Mouse (Mus musculus) A20 (cell line): ENCODE results near the gene Cyp17a1.

ENCODE experiments used
- DNase-seq: peaks from one replicate; pipeline ENCODE4 v3.0.0-alpha.2; 2011; ENCODE audit warnings: low read depth, low spot score

The Cyp17a1 gene

GRCm38 (mm10) chr19:46642136-46642753, 30.7 kb downstream of the Cyp17a1 start:
- no peak for DNase-seq

- no peak for DNase-seq
These were observed 31.4 kb downstream of the Cyp17a1 start for GRCm38 (mm10) chr19:46641420-46642085.

DNA sequence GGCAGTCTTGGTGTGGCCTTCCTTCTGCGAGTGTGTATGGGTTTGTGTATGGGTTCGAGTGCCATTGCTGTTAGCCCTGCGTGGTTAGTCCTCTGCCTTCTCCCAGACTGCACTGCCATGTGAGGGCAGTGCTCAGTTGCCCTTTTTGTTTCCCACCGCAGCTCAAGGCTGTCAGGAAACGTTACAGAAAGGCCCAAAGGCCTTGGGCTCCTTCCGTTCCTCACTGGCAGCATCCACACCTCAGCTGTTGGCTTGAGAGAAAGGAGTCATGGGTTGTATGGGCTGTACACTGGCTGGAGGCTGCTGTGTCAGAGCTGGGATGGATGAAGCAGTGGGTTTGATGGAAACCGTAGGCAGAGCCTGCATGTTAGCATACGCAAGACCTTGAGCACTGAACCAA, 32.2 kb downstream of the Cyp17a1 start:
- DNase-seq = no peak

DNA sequence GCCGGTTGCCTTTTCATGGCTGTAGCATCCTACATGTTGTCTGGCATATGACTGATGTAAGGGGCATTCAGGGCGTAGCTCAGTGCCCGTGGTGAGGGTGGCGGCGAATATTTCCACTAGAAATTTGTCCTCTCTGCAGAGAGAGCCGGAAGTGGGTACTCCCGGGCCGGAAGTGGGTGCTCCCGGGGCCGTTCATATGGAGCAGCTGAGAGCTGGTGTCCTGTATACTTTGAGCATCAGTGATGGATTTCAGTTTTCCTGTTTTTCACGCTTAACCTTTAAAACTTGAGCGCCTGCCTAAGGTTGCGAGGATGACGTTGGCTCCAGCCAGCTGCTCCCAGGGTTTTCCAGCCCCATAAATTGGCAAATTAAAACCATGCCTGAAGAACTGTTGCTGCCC, 33.5 kb downstream of the Cyp17a1 start:
- DNase-seq = no peak

DNA sequence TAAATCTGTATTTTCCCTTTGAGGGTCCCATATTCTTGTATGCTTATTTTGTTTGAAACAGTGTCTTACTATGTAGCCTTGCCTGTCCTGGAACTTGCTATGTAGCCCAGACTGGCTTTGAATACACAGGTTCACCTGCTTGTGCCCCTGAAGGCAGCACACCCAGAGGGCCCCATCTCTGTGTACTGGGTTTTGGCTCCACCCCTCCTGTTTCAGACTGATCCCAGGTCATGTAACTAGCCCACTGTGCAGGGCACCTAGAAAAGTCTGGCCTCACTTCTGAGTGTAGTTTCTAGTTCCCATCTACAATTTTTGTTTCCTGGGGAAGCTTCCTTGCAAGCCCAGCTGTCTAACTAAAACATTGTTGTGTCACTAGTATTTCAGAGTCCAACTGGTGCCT, 33.9 kb downstream of the Cyp17a1 start:
- DNase-seq = no peak

GRCm38 (mm10) chr19:46637598-46637997, 35.4 kb downstream of the Cyp17a1 start:
- DNase-seq = no peak

- no peak for DNase-seq
These were observed 37.2 kb downstream of the Cyp17a1 start for GRCm38 (mm10) chr19:46635766-46636165.

GRCm38 (mm10) chr19:46631637-46632036, 41.3 kb downstream of the Cyp17a1 start:
- DNase-seq = no peak

DNA sequence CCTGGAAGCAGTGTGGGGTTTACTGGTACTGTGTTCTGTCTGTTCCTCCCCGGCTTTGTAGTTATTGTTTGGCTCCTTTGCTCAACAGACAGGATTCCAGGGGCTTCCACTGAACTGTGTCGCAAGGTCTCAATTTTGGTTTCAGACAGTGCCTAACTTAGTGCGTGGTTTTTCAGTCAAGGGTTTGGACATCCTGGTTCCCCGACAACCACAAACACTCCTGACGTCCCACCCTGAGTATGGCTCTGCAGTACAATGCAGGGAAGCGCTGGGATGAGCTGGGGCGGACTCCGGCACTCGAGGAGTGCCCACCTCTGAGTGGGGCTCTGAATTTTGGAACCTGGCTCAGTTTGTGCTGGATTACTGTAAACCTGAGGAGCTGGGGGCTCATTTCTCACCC, 43.2 kb downstream of the Cyp17a1 start:
- no peak for DNase-seq

DNA sequence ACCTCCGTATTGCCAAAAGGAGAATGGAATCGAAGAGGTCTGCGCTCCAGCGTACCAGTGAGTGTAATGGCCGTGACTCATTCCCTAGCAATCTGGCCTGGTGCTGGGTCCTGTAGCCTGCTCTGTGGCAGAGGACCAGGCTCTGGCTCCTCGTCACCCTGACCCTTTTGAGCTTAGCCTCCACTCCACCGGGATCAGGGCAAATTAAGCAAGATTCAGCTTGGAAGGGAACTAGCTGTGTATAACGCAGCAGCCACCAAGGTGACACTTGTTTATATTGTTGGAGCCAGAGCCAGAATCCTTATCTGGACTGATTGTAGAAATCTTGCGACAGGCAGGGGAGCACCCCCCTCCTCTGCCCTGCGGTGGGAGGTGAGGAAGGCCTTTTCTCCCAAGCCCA, 44.6 kb downstream of the Cyp17a1 start:
- DNase-seq = no peak

DNA sequence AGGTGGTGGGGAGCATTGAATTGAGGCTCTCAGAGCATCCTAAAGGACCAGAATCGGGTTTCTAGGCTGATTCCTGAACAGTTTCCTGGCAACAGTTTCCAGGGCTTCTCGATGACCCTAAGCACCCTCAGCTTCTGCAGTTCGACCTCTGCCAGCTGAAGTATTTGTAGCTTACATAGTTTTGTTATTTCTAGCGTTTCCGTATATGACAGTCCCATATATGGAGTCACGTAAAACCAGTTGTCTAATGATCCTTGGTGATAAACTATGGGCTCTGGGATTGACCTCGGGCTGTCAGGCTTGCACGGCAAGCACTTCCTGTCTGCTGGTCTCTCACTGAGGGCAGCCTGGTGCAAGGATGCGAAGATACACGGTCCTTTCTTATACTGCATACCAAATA, 47.5 kb downstream of the Cyp17a1 start:
- DNase-seq = no peak

DNA sequence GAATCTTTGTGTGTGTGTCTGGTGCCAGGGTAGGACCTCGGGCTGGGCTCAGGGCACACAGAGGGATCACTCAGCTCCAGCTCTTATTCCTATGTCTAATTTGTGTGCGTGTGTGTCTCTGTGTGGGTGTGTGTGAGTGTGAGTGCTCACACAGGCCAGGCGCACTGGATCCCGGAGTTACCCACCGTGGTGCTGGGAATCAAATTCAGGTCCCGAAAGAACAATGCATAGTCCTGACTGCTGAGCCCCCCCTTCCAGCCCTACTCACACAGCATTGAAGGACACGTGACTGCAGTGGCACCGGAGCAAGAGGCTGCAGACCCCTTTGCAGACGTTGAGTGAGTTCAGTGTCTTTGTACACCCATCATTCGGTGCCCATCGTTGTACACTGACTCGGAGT, 48.0 kb downstream of the Cyp17a1 start:
- DNase-seq = no peak

DNA sequence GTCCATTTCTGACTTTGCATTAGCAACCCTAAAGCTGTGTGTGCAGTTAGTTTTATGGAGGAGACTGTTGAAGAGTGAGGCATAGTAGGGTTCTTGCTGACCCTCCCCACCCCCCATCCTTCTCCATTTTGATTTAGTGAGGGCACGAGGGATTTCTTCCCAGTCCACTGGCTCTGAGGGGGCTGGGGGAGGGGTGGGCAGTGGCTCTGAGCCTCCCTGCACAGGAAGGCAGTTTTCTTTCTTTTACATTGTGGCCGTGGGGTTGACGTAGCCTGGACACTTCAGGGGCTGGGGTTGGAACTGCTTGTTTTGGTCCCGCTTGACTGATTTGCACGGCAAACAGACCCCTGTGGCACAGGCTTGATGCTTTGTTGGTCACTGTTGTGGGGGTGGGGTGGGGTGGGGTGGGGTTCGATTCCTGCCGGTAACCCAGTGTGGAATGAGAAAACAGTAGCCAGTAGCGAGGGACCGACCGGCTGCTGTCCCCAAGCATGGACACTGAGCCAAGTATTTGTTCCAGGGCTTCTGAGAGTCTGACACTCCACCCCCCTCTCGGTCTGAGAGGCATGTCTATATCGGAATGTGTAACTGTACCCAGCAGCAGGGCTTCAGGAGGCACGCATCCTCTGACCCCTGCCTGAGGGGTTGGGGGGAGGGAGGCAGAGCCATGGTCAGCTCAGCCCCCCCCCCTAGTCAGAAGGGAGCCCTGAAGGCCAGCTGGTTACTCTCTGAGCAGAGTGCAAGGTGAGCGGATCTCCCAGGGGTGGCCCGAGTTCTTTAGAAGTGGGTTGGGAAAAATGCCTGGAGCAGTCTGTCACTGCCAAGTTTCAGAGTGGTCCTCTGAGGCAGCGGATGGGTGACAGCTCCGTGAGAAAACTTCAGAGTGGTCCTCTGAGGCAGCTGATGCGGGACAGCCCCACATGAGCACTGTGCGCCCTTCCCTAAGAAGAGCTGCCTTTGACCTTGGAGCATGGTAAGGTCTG, 48.9 kb downstream of the Cyp17a1 start:
- DNase-seq = no peak

DNA sequence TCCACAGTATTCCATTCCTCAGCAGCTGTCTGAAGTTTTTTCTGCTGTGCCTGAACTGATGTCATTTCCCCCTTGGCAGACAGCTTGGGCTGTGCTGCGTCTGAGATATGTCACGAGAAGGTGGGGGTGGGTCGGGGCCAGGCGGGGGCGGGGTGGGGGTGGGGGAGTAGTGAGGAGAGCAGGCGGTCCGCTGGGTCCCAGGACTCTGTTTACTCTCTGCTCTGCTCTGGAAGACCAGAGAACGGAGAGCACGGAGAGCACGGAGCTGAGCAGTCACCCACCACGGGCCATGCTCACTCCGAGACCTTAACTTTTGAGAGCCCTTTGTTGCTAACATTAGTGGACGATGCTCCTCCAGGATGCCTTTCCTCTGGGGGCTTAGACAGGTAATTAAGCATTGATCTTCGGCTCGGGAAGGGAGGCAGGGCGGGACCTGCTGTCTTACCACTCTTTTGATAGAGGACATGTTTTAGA, 49.7 kb downstream of the Cyp17a1 start:
- no peak for DNase-seq

DNA sequence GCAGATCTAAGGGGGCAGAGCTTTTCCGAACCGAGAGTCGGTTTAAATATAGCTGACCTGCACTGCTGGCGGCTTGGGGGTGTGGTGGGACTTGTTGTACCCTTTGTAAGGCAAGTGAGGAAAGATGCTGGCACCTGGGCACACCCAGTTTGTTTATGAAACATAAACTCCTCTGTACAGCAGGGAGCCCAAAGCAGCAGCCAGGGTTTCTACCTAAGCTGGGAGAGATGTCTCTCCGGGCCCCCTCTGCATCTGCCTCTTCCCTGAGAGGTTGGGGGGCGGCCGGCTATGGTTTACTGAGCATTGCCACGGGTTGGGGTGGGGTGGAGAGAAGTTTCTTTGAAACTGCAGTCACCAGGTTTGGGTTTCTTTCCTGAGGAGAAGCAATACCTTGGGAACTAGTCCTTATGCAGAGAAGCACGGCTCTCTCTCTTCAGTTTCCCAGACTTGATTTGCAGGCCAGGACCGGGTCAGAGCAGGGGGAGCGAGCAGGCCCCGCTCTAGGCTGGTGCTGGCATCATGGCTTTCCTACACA, 50.2 kb downstream of the Cyp17a1 start:
- DNase-seq = no peak

GRCm38 (mm10) chr19:46621236-46622183, 51.5 kb downstream of the Cyp17a1 start:
- DNase-seq = no peak

DNA sequence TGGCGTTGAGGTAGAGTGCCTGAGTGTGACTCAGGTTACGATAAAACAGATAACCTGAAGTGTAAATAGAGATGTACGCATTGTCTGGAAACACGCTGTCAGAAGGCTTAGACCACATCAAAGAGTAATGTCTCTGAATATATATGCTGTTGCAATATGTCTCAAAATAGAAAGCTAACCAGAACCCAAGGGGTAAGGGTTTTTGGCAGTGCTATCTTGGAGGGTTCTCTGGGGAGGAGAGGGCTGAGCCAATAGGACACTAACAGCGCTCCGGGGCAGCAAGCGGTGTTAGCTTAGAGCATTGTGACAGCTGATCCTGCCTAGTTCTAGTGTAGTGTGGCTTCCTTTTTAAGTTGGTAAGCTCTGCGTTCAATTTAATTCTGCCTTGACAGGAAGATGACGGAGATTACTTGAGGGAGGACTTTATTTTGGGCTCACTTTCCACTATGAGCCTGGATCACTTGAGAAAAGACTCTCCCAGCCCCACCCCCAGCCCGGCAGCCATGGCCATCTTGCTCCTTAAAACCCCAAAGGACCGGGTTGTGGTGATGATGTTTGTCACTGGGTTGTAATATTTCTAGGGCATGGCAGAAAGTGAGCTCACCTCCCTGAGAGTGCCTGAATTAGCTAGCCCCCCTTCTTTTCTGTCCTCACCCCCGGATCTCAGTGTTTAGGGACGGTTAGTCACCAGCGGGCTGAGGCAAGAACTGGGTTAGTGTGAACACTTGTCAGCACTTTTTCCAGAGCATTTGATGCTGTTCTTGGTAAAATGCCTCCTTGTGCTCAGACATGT, 52.8 kb downstream of the Cyp17a1 start:
- DNase-seq = no peak

- no peak for DNase-seq
These were observed 53.5 kb downstream of the Cyp17a1 start for GRCm38 (mm10) chr19:46619518-46619917.

DNA sequence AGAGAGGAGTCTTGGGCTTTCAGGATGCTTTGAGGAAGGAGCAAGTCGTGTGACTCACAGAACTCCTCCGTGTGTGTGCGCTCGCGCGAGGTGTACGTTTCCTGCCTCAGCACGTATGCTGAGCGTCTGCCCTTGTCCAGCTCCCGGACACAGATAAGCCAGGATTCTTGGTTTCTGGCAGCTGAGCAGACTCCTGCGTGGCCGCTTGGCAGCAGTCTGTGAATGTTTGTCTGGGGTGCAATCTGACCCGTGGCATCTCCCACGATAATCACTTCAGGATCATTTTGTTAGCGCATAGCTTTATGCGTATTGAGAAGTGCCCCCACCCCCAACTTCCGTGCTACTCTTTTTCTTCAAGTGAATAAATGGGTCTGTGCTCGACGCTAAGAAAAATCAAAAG, 54.0 kb downstream of the Cyp17a1 start:
- no peak for DNase-seq

DNA sequence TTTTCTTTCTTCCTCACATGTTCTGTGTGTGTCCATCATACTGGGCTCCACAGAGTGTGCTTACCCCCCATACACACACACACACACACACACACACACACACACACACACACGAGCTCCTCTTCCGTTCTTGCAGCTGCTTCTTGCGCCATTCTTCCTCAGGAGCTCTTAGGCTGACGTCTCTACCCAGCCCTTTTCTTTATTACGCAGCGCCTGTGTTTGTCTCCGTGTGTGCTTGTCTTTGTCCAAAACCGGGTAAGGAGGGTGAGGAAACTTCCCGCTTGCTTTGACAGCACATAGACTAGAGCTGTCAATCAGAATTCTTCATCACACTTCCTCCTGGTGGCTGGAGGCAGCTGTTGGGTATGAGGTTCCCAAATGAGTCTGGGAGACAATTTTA, 54.6 kb downstream of the Cyp17a1 start:
- no peak for DNase-seq
